ENCODE assay signal across 23 mouse cellular contexts in genomic region chr7:81564766-81565165, GRCm38 (mm10). TPM values are rescaled to one million over a fixed set of nuclear protein-coding genes. Genes with fewer than 3 reads are reported as not detected.
A peak's percentile ranks its signal among the peaks of the same experiment; 100 is the strongest.
DNase-seq lines count a peak whose midpoint lies in the region; ATAC-seq and TF ChIP-seq lines count a peak whose summit lies in the region.
"Had no signal": no experiment of that assay in that cellular context is flagged by ENCODE, and none has a peak within 500 bp of the region (broad histone marks: within the 10 kb centered on the region; RNA-seq: fewer than 3 reads in every experiment).

No protein-coding gene starts in this region.

- H3ac ChIP-seq in myocyte (ENCODE audit: control insufficient read depth, insufficient read length), result no peak overlapping the region

- H3K36me3 ChIP-seq in heart, embryonic 14.5 days (ENCODE audit: control insufficient read depth, insufficient read depth, low read length), result peaks cover 5% of the 10 kb centered on the region
- no peaks in the 10 kb centered on the region for H3K36me3 ChIP-seq in limb, embryonic 14.5 days (ENCODE audit: control insufficient read depth, insufficient read depth, low read length)
- H3K36me3 ChIP-seq in limb, embryonic 10.5 days, result no peaks in the 10 kb centered on the region
- H3K36me3 ChIP-seq in myocyte (ENCODE audit: control insufficient read depth, insufficient read depth), result no peaks in the 10 kb centered on the region
- H3K36me3 ChIP-seq: embryonic facial prominence, embryonic 13.5 days; forebrain, embryonic 12.5 days; limb, embryonic 15.5 days; liver, embryonic 15.5 days; midbrain, embryonic 15.5 days had no signal

- no peaks in the 10 kb centered on the region for H3K9me3 ChIP-seq in heart, embryonic 14.5 days (ENCODE audit: control insufficient read depth, low read length)
- H3K9me3 ChIP-seq in limb, embryonic 14.5 days (ENCODE audit: control insufficient read depth, low read length), result no peaks in the 10 kb centered on the region
- no peaks in the 10 kb centered on the region for H3K9me3 ChIP-seq in limb, embryonic 10.5 days (replicated peaks)
- H3K9me3 ChIP-seq: embryonic facial prominence, embryonic 13.5 days; forebrain, embryonic 12.5 days; limb, embryonic 15.5 days; liver, embryonic 15.5 days; midbrain, embryonic 15.5 days had no signal

- H3K27ac ChIP-seq in heart, embryonic 14.5 days (replicated peaks in 1 of 2; ENCODE audit: control insufficient read depth in 1 of 2, insufficient read depth in 1 of 2, low read depth in 2 of 2, low read length in 2 of 2), result peak overlapping the region; percentile 15 to 97; a peak in 3 of 4 replicates
- no peak overlapping the region for H3K27ac ChIP-seq in limb, embryonic 14.5 days (replicated peaks; ENCODE audit: low read depth, low read length)
- H3K27ac ChIP-seq in limb, embryonic 10.5 days, result no peak overlapping the region
- H3K27ac ChIP-seq: embryonic facial prominence, embryonic 13.5 days; limb, embryonic 15.5 days; liver, embryonic 15.5 days; midbrain, embryonic 15.5 days had no signal

- no peak for TF ChIP-seq POLR2A in limb, embryonic 14.5 days (IDR thresholded peaks at IDR 0.05; ENCODE audit: borderline replicate concordance, extremely low read depth, insufficient read depth, insufficient read length)
- TF ChIP-seq POLR2A in myocyte (IDR thresholded peaks at IDR 0.05; ENCODE audit: insufficient read length, low read depth), result no peak

- intact Hi-C loops in heart, postnatal 36 days (cut with DNase I), result loop anchor here (5.0 to 10.0 kb wide), 2 partner anchors 107 to 400 kb away; partner anchors contain the start of gene Cpeb1

- peak overlapping the region; percentile 6 to 48; a peak in 3 of 4 replicates for H3K4me3 ChIP-seq in heart, embryonic 14.5 days (ENCODE audit: control insufficient read depth in 1 of 2, insufficient read depth in 1 of 2, low read depth in 1 of 2, low read length in 2 of 2)
- no peak overlapping the region for H3K4me3 ChIP-seq in limb, embryonic 14.5 days (replicated peaks; ENCODE audit: low read length)
- H3K4me3 ChIP-seq in limb, embryonic 10.5 days, result no peak overlapping the region
- no peak overlapping the region for H3K4me3 ChIP-seq in myocyte
- H3K4me3 ChIP-seq: embryonic facial prominence, embryonic 13.5 days; erythroblast, embryonic 14.5 days; forebrain, embryonic 12.5 days; limb, embryonic 15.5 days; liver, embryonic 15.5 days; midbrain, embryonic 15.5 days had no signal

- peak overlapping the region; percentile 61 for H3K4me2 ChIP-seq in heart, embryonic 14.5 days (ENCODE audit: low read length)
- no peak overlapping the region for H3K4me2 ChIP-seq in limb, embryonic 14.5 days (replicated peaks; ENCODE audit: low read depth, low read length, severe bottlenecking)
- H3K4me2 ChIP-seq in myocyte (ENCODE audit: low read depth), result peak overlapping the region; percentile 36
- H3K4me2 ChIP-seq: embryonic facial prominence, embryonic 13.5 days; forebrain, embryonic 12.5 days; limb, embryonic 15.5 days; liver, embryonic 15.5 days; midbrain, embryonic 15.5 days had no signal

- H3K79me2 ChIP-seq in myocyte (ENCODE audit: control insufficient read depth, insufficient read depth), result no peaks in the 10 kb centered on the region

- peak overlapping the region; percentile 74 for H3K9ac ChIP-seq in heart, embryonic 14.5 days (ENCODE audit: low read length)
- H3K9ac ChIP-seq in limb, embryonic 14.5 days (ENCODE audit: low read depth, low read length, severe bottlenecking), result 0 out of 2 replicates have a peak overlapping the region, but pooled peaks have one; percentile 17
- H3K9ac ChIP-seq: embryonic facial prominence, embryonic 13.5 days; forebrain, embryonic 12.5 days; limb, embryonic 15.5 days; liver, embryonic 15.5 days; midbrain, embryonic 15.5 days had no signal

- peak; percentile 51 for DNase-seq in heart, adult 11 months
- no peak for DNase-seq in heart, adult 18-20 months
- DNase-seq in heart, postnatal 36 days, result no peak
- DNase-seq in limb, embryonic 14.5 days (ENCODE audit: low spot score), result no peak
- no peak for DNase-seq in limb, embryonic 10.5 days (ENCODE audit: low spot score)
- DNase-seq: adrenal gland, postnatal 14 days; gastrocnemius, postnatal 36 days; kidney, postnatal 36 days; lung, postnatal 4 days; right cerebral cortex, postnatal 4 days; thymus, adult 18-20 months; thymus, postnatal 36 days had no signal

- WGBS in heart, embryonic 14.5 days, result 50% methylated on average over 7 of the region's 7 CpGs
- WGBS in limb, embryonic 14.5 days, result 72% methylated on average over 7 of the region's 7 CpGs
- WGBS in limb, embryonic 10.5 days, result 74% methylated on average over 7 of the region's 7 CpGs

- H3K4me1 ChIP-seq in heart, embryonic 14.5 days (ENCODE audit: control insufficient read depth in 2 of 2, insufficient read depth in 2 of 2, low read length in 2 of 2), result peaks cover 25 to 46% of the 10 kb centered on the region in 2 experiments
- H3K4me1 ChIP-seq in limb, embryonic 14.5 days (ENCODE audit: control insufficient read depth, insufficient read depth, low read length), result no peaks in the 10 kb centered on the region
- peaks cover 19% of the 10 kb centered on the region for H3K4me1 ChIP-seq in limb, embryonic 10.5 days
- H3K4me1 ChIP-seq: limb, embryonic 15.5 days; liver, embryonic 15.5 days had no signal

- H3K27me3 ChIP-seq in heart, embryonic 14.5 days (ENCODE audit: control insufficient read depth, insufficient read depth, low read length), result no peaks in the 10 kb centered on the region
- H3K27me3 ChIP-seq in limb, embryonic 14.5 days (ENCODE audit: control insufficient read depth, insufficient read depth, low read length), result no peaks in the 10 kb centered on the region
- no peaks in the 10 kb centered on the region for H3K27me3 ChIP-seq in limb, embryonic 10.5 days (ENCODE audit: low read depth, poor library complexity, severe bottlenecking)
- peaks cover 23% of the 10 kb centered on the region for H3K27me3 ChIP-seq in myocyte (ENCODE audit: control insufficient read depth, insufficient read depth, insufficient read length)
- H3K27me3 ChIP-seq: embryonic facial prominence, embryonic 13.5 days; forebrain, embryonic 12.5 days; limb, embryonic 15.5 days; midbrain, embryonic 15.5 days had no signal

- no peak for ATAC-seq in heart, embryonic 14.5 days (ENCODE audit: insufficient number of reproducible peaks, insufficient read depth, low FRiP score, low read depth)
- no peak for ATAC-seq in limb, embryonic 14.5 days (ENCODE audit: low FRiP score, low read depth)
- ATAC-seq: intestine, postnatal 0 days; midbrain, embryonic 15.5 days had no signal

TF ChIP-seq in myocyte, 11 proteins besides CTCF, POLR2A, EP300 and RAD21:
- TF ChIP-seq TCF12 (IDR thresholded peaks at IDR 0.05; ENCODE audit: insufficient read depth, poor library complexity, severe bottlenecking) (no peak), REST (IDR thresholded peaks at IDR 0.05; ENCODE audit: insufficient read depth, insufficient read length) (no peak), TCF3 (IDR thresholded peaks at IDR 0.05; ENCODE audit: insufficient read length, low read depth) (no peak), SRF (IDR thresholded peaks at IDR 0.05; ENCODE audit: control insufficient read depth, insufficient read length, low read depth) (no peak), CEBPB (IDR thresholded peaks at IDR 0.05; ENCODE audit: insufficient read depth, poor library complexity, severe bottlenecking) (no peak), USF1 (IDR thresholded peaks at IDR 0.05; ENCODE audit: low read depth) (no peak), MYOD1 (IDR thresholded peaks at IDR 0.05; ENCODE audit: control insufficient read depth in 1 of 3, insufficient read length in 2 of 3, low read depth in 2 of 3) (no peak), POLR2AphosphoS2 (IDR thresholded peaks at IDR 0.05; ENCODE audit: insufficient read length, low read depth) (no peak), MYOG (IDR thresholded peaks at IDR 0.05; ENCODE audit: control insufficient read depth in 1 of 3, insufficient read depth in 1 of 3, insufficient read length in 2 of 3, low read depth in 2 of 3) (no peak), MAX (IDR thresholded peaks at IDR 0.05; ENCODE audit: low read depth) (no peak), E2F4 (IDR thresholded peaks at IDR 0.05; ENCODE audit: insufficient read depth) (no peak)

RNA-seq across cellular contexts. Expression of gene Fsd2, which starts 2.0 kb away (rescaled TPM):
- 100 to 1,000 TPM; 322 to 355 TPM for total RNA-seq in heart, adult 18-20 months (2021)
- 60.6 and 68.0 TPM in 2 replicates for polyA plus RNA-seq in heart, embryonic 14.5 days (2014; fragmentation: Nextera tagmentation; extraction: Ambion mirVana)
- total RNA-seq in heart, postnatal 36 days (2021), result 100 to 1,000 TPM; 276 to 293 TPM
- 0.68 and 0.78 TPM in 2 replicates for polyA plus RNA-seq in limb, embryonic 14.5 days (2012; rRNA removed)
- 0.58 and 1.3 TPM in 2 replicates for polyA plus RNA-seq in limb, embryonic 14.5 days (2014; fragmentation: Nextera tagmentation; extraction: Ambion mirVana)
- polyA plus RNA-seq in limb, embryonic 10.5 days (2016; fragmentation: Nextera tagmentation; extraction: Ambion mirVana), result 0.08 and 0.15 TPM in 2 replicates
- polyA plus RNA-seq in myocyte (2012; fragmentation: generic; extraction: Trizol), result 4.8 TPM
- total RNA-seq: megakaryocyte-erythroid progenitor cell, adult 5-6 weeks had no signal
- polyA plus RNA-seq: erythroblast, embryonic 14.5 days; kidney, embryonic 14.5 days had no signal

RNA-seq across cellular contexts. Expression of gene Whamm, which starts 6.3 kb away (rescaled TPM):
- 1 to 10 TPM; 7.3 to 9.1 TPM for total RNA-seq in heart, adult 18-20 months (2021)
- polyA plus RNA-seq in heart, embryonic 14.5 days (2014; fragmentation: Nextera tagmentation; extraction: Ambion mirVana), result 7.7 and 9.5 TPM in 2 replicates
- total RNA-seq in heart, postnatal 36 days (2021), result 10 to 100 TPM in 1 of 2 experiments, 1 to 10 TPM in 1; 10.0 to 10.5 TPM
- polyA plus RNA-seq in limb, embryonic 14.5 days (2012; rRNA removed), result 10.4 and 11.0 TPM in 2 replicates
- polyA plus RNA-seq in limb, embryonic 14.5 days (2014; fragmentation: Nextera tagmentation; extraction: Ambion mirVana), result 5.4 and 7.5 TPM in 2 replicates
- polyA plus RNA-seq in limb, embryonic 10.5 days (2016; fragmentation: Nextera tagmentation; extraction: Ambion mirVana), result 2.6 and 2.7 TPM in 2 replicates
- polyA plus RNA-seq in myocyte (2012; fragmentation: generic; extraction: Trizol), result 4.0 TPM

Comparison
In these comparisons a context has a peak if more than half of its experiments do, and no peak if none do; other contexts are left out.
1. H3K27ac ChIP-seq: peak in heart, embryonic 14.5 days (2 of 2); none in limb, embryonic 14.5 days (single experiment) and limb, embryonic 10.5 days (single experiment).
2. H3K4me3 ChIP-seq: peak in heart, embryonic 14.5 days (2 of 2); none in limb, embryonic 14.5 days (single experiment), limb, embryonic 10.5 days (single experiment) and myocyte (single experiment).
3. RNA of gene Fsd2, which starts 2.0 kb away (polyA plus RNA-seq): 60.6 to 68.0 TPM in heart, embryonic 14.5 days; 4.8 TPM in myocyte (single experiment), 0.58 to 1.3 TPM in limb, embryonic 14.5 days and 0.08 to 0.15 TPM in limb, embryonic 10.5 days; every median in the first group is over 10 times any median in the second.